Mouse (Mus musculus) neural tube, embryonic 14.5 days (tissue): ENCODE measurements around the gene Prkag3. TPM values are rescaled to one million over a fixed set of nuclear protein-coding genes. Genes with fewer than 3 reads are reported as not detected.

Experiments
- ATAC-seq: fragments of 200-750 bp; cut with Nextera tagmentation; 2 replicates; pipeline ENCODE4 v1.8.0; 2017; ENCODE audit warnings: low read depth, mild to moderate bottlenecking, moderate TSS enrichment, moderate library complexity
- H3K27ac ChIP-seq: fragments of 300-500 bp; sonication (generic); 2 replicates; pipeline ENCODE4 v1.5.1; 2014; ENCODE audit warnings: low read depth, mild to moderate bottlenecking, control low read depth, low read length, moderate library complexity, mixed read lengths
- H3K27me3 ChIP-seq: fragments of 300-500 bp; sonication (generic); 2 replicates; pipeline ENCODE4 v1.6.1; 2014; ENCODE audit warnings: low read length; ENCODE audit not compliant: control insufficient read depth, insufficient read depth
- H3K36me3 ChIP-seq: fragments of 300-500 bp; sonication (generic); 2 replicates; pipeline ENCODE4 v1.6.1; 2014; ENCODE audit warnings: low read length, mixed read lengths; ENCODE audit not compliant: control insufficient read depth, insufficient read depth
- H3K4me1 ChIP-seq: fragments of 300-500 bp; sonication (generic); 2 replicates; pipeline ENCODE4 v1.6.1; 2014; ENCODE audit warnings: low read length; ENCODE audit not compliant: control insufficient read depth, insufficient read depth
- H3K4me2 ChIP-seq: fragments of 300-500 bp; sonication (generic); 2 replicates; pipeline ENCODE4 v1.6.1; 2014; ENCODE audit warnings: mild to moderate bottlenecking, low read depth, low read length, control low read depth
- H3K4me3 ChIP-seq: fragments of 300-500 bp; sonication (generic); 2 replicates; pipeline ENCODE4 v1.5.1; 2014; ENCODE audit warnings: low read depth, low read length, control low read depth, mixed read lengths
- H3K9ac ChIP-seq: fragments of 300-500 bp; sonication (generic); replicated peaks from 2 replicates; pipeline ENCODE4 v1.6.1; 2014; ENCODE audit warnings: low read depth, mild to moderate bottlenecking, control low read depth, low read length, mixed read lengths
- H3K9me3 ChIP-seq: fragments of 300-500 bp; sonication (generic); 2 replicates; pipeline ENCODE4 v1.6.1; 2016; ENCODE audit warnings: low read length; ENCODE audit not compliant: control insufficient read depth
- WGBS: fragments of 180-500 bp; shearing (Covaris S2); extraction: QIAGEN DNeasy Blood & Tissue Kit; methylation state at CpG from one replicate; pipeline ENCODE4 v1.1.7; 2014; 5-methylcytosine and 5-hydroxymethylcytosine counted together
- polyA plus RNA-seq: library from polyadenylated mRNA; unstranded; fragments of >200 nt; fragmentation: Nextera tagmentation; extraction: Ambion mirVana; gene quantifications from 2 replicates; pipeline ENCODE4 v1.2.1, GENCODE M21; 2014

Prkag3 gene
- polyA plus RNA-seq, 1 experiment from 2014 or later, result not detected

- H3K36me3 ChIP-seq, result no peaks in the 10 kb centered on the region
- WGBS, result 7% methylated on average over 7 of the region's 7 CpGs
- H3K4me2 ChIP-seq, result no peak overlapping the region
- H3K9ac ChIP-seq, result no peak overlapping the region
- H3K27me3 ChIP-seq, result peaks cover 64% of the 10 kb centered on the region
- peak; percentile 49; the same call in 1 of the 2 replicates for ATAC-seq
- no peaks in the 10 kb centered on the region for H3K9me3 ChIP-seq
- H3K4me3 ChIP-seq, result no peak overlapping the region
- H3K4me1 ChIP-seq, result peaks cover 20% of the 10 kb centered on the region
- H3K27ac ChIP-seq, result no peak overlapping the region
Observed at GRCm38 (mm10) chr1:74787846-74788245, 38.8 kb upstream of the Prkag3 start.

- H3K27ac ChIP-seq, result no peak overlapping the region
Observed at GRCm38 (mm10) chr1:74784041-74784759, 35.2 kb upstream of the Prkag3 start.

GRCm38 (mm10) chr1:74783554-74783953, 34.5 kb upstream of the Prkag3 start:
- no peak overlapping the region for H3K9ac ChIP-seq
- H3K27ac ChIP-seq, result no peak overlapping the region
- H3K4me1 ChIP-seq, result peaks cover 10% of the 10 kb centered on the region
- 0 out of 2 replicates have a peak, but pooled peaks have one; percentile 44 for ATAC-seq
- peak overlapping the region; percentile 81 for H3K4me2 ChIP-seq
- 2% methylated on average over 13 of the region's 13 CpGs for WGBS
- peak overlapping the region; percentile 39 for H3K4me3 ChIP-seq
- H3K27me3 ChIP-seq, result peaks cover 56% of the 10 kb centered on the region
- no peaks in the 10 kb centered on the region for H3K36me3 ChIP-seq
- no peaks in the 10 kb centered on the region for H3K9me3 ChIP-seq

More at GRCm38 (mm10) chr1:74784041-74784759, 35.2 kb upstream of the Prkag3 start:
- Histone ChIP-seq H3K4me2 (peak overlapping the region; percentile 81), H3K9me3 (no peaks in the 10 kb centered on the region), H3K27me3 (peaks cover 59% of the 10 kb centered on the region), H3K4me1 (peaks cover 10% of the 10 kb centered on the region), H3K36me3 (no peaks in the 10 kb centered on the region), H3K9ac (peak overlapping the region; percentile 37; the same call in 1 of the 2 replicates), H3K4me3 (peak overlapping the region; percentile 39)
- under 1% methylated on average over 67 of the region's 67 CpGs for WGBS
- ATAC-seq, result peak; percentile 54; the same call in 1 of the 2 replicates

GRCm38 (mm10) chr1:74782045-74782444, 33.0 kb upstream of the Prkag3 start:
- H3K9me3 ChIP-seq, result no peaks in the 10 kb centered on the region
- peaks cover 55% of the 10 kb centered on the region for H3K27me3 ChIP-seq
- H3K4me1 ChIP-seq, result peaks cover 10% of the 10 kb centered on the region
- H3K9ac ChIP-seq, result no peak overlapping the region
- no peaks in the 10 kb centered on the region for H3K36me3 ChIP-seq
- WGBS, result 28% methylated on average over 14 of the region's 14 CpGs
- no peak overlapping the region for H3K4me2 ChIP-seq
- H3K4me3 ChIP-seq, result no peak overlapping the region
- H3K27ac ChIP-seq, result no peak overlapping the region
- ATAC-seq, result no peak

GRCm38 (mm10) chr1:74778934-74779486, 30.0 kb upstream of the Prkag3 start:
- Histone ChIP-seq H3K27me3 (peaks cover 52% of the 10 kb centered on the region), H3K27ac (no peak overlapping the region), H3K36me3 (no peaks in the 10 kb centered on the region), H3K9me3 (no peaks in the 10 kb centered on the region), H3K4me1 (peaks cover 6% of the 10 kb centered on the region), H3K9ac (no peak overlapping the region), H3K4me3 (no peak overlapping the region), H3K4me2 (no peak overlapping the region)
- no peak for ATAC-seq
- WGBS, result 59% methylated on average over 3 of the region's 3 CpGs

- no peaks in the 10 kb centered on the region for H3K36me3 ChIP-seq
- H3K27me3 ChIP-seq, result peaks cover 36% of the 10 kb centered on the region
- no peak for ATAC-seq
- WGBS, result 10% methylated on average over 5 of the region's 5 CpGs
- H3K4me1 ChIP-seq, result peaks cover 9% of the 10 kb centered on the region; the same call in 1 of the 2 replicates
- no peak overlapping the region for H3K27ac ChIP-seq
- no peak overlapping the region for H3K4me2 ChIP-seq
- H3K4me3 ChIP-seq, result no peak overlapping the region
- no peaks in the 10 kb centered on the region for H3K9me3 ChIP-seq
- no peak overlapping the region for H3K9ac ChIP-seq
Observed at GRCm38 (mm10) chr1:74775816-74776215, 26.8 kb upstream of the Prkag3 start.

GRCm38 (mm10) chr1:74774062-74774461, 25.0 kb upstream of the Prkag3 start:
- peaks cover 41% of the 10 kb centered on the region for H3K27me3 ChIP-seq
- H3K27ac ChIP-seq, result no peak overlapping the region
- no peak overlapping the region for H3K4me2 ChIP-seq
- peaks cover 11% of the 10 kb centered on the region; the same call in 1 of the 2 replicates for H3K4me1 ChIP-seq
- no peak overlapping the region for H3K9ac ChIP-seq
- WGBS, result 15% methylated on average over 7 of the region's 7 CpGs
- H3K36me3 ChIP-seq, result no peaks in the 10 kb centered on the region
- H3K9me3 ChIP-seq, result no peaks in the 10 kb centered on the region
- no peak overlapping the region for H3K4me3 ChIP-seq
- no peak for ATAC-seq

GRCm38 (mm10) chr1:74773136-74773535, 24.1 kb upstream of the Prkag3 start:
- H3K4me3 ChIP-seq, result no peak overlapping the region; the same call in 1 of the 2 replicates
- WGBS, result 0% methylated on average over 15 of the region's 15 CpGs
- H3K27ac ChIP-seq, result no peak overlapping the region
- no peaks in the 10 kb centered on the region for H3K9me3 ChIP-seq
- no peaks in the 10 kb centered on the region for H3K36me3 ChIP-seq
- peak; percentile 85 for ATAC-seq
- H3K9ac ChIP-seq, result no peak overlapping the region
- H3K4me2 ChIP-seq, result 0 out of 2 replicates have a peak overlapping the region, but pooled peaks have one; percentile 11
- peaks cover 11% of the 10 kb centered on the region; the same call in 1 of the 2 replicates for H3K4me1 ChIP-seq
- peaks cover 47% of the 10 kb centered on the region for H3K27me3 ChIP-seq
